Mouse (Mus musculus) bone marrow macrophage, adult 2 months (primary cell): ENCODE data around the gene Tmem116. TPM values are rescaled to one million over a fixed set of nuclear protein-coding genes. Genes with fewer than 3 reads are reported as not detected.

Experiments
- H3K27ac ChIP-seq: 2 replicates; pipeline ENCODE4 v1.5.1; 2012; ENCODE audit warnings: low read depth, low read length; ENCODE audit not compliant: insufficient read depth
- H3K4me1 ChIP-seq: 2 replicates; pipeline ENCODE4 v1.6.1; 2012; ENCODE audit warnings: low read length; ENCODE audit not compliant: control insufficient read depth, insufficient read depth
- H3K4me3 ChIP-seq: 2 replicates; pipeline ENCODE4 v1.5.1; 2012; ENCODE audit warnings: mild to moderate bottlenecking, low read length, moderate library complexity; ENCODE audit not compliant: insufficient read depth
- CTCF ChIP-seq: IDR thresholded peaks from 2 replicates; pipeline ENCODE4 v1.5.1; 2012; ENCODE audit warnings: low read depth, mild to moderate bottlenecking, low read length, moderate library complexity
- POLR2A ChIP-seq: IDR thresholded peaks from 2 replicates; pipeline ENCODE4 v1.6.1; 2012; ENCODE audit warnings: mild to moderate bottlenecking, low read depth, low read length, borderline replicate concordance
- polyA plus RNA-seq: library from polyadenylated mRNA; stranded (reverse); fragments of >200 nt; gene quantifications from 2 replicates; pipeline ENCODE4 v1.2.4, GENCODE M21; 2012; ENCODE audit not compliant: missing spikeins, insufficient read depth, insufficient read length

The Tmem116 gene
- polyA plus RNA-seq, 1 experiment: 2.3 TPM

DNA sequence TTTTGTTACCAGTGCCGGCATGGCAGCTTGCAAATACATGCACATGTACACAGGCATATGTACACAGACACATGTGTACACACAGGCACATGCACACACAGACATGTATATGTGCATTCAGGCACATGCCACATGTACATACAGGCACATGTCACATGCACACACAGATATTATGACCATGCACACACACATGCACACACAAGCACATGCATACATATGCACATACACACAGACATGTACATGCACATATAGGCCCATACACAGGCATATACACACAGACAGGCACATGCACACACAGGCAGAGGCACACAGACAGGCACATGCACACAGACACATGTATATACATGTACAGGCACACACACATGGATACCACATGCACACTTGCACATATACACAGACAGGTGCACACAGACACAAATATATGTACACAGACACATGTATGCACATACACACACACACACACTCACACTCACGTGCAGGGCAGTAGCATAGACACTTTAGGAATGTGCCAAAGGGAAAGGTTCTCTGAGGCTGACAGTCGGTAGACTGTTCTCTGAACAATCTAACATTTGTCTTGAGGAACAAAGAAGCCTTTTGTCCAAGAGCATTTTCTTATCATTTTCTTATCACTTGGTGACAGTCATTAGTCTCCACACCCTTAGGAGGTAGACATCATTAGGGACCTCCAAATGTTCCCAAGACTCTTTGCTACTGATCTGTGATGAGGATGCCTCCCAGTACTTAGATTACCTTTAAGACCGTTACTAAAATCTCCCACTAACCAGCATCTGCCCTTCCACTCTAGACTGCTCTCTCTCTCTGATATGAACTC is 9.9 kb downstream of the Tmem116 start:
- Histone ChIP-seq H3K27ac (no peak overlapping the region), H3K4me3 (no peak overlapping the region), H3K4me1 (peaks cover 12% of the 10 kb centered on the region)
- TF ChIP-seq POLR2A (no peak), CTCF (no peak)

DNA sequence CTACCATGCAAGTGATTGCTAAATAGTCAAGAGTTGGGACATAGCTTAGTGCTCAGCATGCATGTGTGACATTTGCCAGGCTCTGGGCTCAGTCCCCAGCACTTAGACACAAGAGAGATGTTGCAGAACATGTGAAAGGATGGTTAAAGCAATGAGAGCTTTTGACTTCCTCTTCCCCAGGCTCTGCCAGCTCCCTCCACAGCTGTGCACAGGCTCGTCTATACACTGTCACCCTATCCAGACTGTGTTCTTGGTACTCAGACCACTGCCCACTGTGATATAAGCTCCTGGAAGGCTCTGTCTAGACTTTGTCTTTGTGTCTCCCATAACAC is 10.4 kb downstream of the Tmem116 start:
- peaks cover 12% of the 10 kb centered on the region for H3K4me1 ChIP-seq
- H3K27ac ChIP-seq: no peak overlapping the region
- TF ChIP-seq CTCF (no peak), POLR2A (no peak)

DNA sequence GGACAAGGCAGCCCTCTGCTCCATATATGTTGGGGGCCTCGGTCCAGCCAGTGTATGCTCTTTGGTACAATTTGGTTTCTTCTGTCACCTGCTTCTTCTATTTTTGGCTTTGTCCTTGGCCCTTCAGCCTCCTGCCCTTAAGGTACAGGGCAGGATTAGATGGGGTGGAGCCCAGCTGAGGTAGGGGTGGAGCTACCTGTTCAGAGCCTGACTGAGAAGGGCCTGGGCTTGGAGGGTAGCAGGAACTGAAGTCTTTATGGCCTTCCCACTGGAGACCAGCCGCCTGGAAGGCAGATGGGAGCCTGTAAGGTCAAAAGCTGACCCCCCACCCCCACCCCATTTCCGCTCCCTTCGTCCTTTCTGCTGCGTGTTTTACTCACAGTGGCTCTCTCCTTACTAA is 11.3 kb downstream of the Tmem116 start:
- Histone ChIP-seq H3K27ac (no peak overlapping the region), H3K4me1 (peaks cover 12% of the 10 kb centered on the region), H3K4me3 (no peak overlapping the region)
- no peak for TF ChIP-seq CTCF
- TF ChIP-seq POLR2A: no peak

More for the DNA sequence above, 10.4 kb downstream of the Tmem116 start:
- no peak overlapping the region for H3K4me3 ChIP-seq

DNA sequence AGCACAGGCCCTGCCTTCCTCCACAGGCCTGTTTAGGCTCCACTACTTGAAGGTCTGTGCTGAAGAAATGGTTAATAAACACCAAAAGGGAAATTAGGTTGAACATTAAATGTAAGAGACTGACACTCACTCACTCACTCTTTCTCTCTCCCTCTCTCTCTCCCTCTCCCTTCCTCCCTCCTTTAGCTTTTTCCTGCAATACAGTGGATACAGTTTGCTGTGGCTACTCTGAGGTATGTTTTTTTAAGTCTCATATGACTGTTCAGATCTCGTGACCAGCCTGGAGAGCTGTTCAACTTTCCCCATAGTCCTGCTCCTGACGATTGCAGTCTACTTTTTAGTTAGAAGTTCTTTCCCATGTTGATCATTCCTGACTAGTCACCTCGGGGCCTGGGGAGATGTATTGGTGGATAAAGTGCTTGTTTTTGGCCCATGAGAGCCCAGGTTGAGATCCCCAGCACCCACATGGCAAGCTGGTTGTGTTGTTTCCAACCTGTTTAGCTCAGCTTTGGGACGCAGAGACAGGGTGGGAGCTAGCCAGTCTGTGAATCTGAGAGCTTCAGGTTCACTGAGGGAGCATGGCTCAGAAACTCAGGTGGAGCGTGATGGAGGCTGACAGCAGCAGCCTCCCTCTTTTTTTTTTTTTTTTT is 12.0 kb downstream of the Tmem116 start:
- no peak for TF ChIP-seq CTCF
- TF ChIP-seq POLR2A: no peak
- peaks cover 12% of the 10 kb centered on the region for H3K4me1 ChIP-seq
- H3K4me3 ChIP-seq: no peak overlapping the region
- no peak overlapping the region for H3K27ac ChIP-seq

DNA sequence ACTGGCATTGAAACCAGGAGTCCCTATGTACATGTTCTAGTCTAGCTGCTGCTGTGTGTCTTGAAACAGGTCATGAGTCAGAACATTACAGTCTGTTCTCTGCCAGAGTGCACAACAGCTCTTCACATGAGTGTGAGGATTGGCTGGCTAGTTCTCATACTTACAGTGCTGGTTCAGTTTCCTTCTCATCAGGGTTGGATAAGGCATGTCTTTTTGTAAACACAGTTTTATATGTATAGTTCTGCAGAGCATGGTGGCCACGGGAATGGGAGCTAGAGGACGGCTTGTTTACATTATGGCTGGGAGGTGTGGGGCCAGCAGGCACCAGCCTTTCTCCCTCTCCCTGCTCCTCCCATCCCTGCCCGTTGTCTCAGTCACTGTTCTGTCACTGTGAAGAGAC is 17.9 kb downstream of the Tmem116 start:
- H3K4me3 ChIP-seq: no peak overlapping the region
- H3K4me1 ChIP-seq: peaks cover 10% of the 10 kb centered on the region
- H3K27ac ChIP-seq: no peak overlapping the region

DNA sequence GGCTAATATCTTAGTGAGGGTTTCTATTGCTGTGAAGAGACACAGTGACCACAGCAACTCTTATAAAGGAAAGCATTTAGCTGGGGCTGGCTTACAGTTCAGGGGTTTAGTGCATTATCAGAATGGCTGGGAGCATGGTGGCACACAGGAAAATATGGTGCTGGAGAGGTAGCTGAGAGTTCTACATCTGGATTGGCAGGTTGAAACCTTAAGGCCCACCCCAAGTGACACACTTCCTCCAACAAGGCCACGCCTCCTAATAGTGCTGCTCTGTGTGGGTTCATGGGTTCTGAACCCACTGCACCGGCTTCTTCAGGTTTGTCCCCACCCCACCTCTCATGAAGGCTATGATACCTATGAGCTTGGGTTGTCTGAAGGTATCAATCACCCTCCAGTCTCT is 20.7 kb downstream of the Tmem116 start:
- TF ChIP-seq POLR2A: no peak
- no peak for TF ChIP-seq CTCF
- Histone ChIP-seq H3K4me1 (peaks cover 10% of the 10 kb centered on the region), H3K4me3 (no peak overlapping the region), H3K27ac (no peak overlapping the region)

More for the DNA sequence above, 17.9 kb downstream of the Tmem116 start:
- TF ChIP-seq CTCF (no peak), POLR2A (no peak)

DNA sequence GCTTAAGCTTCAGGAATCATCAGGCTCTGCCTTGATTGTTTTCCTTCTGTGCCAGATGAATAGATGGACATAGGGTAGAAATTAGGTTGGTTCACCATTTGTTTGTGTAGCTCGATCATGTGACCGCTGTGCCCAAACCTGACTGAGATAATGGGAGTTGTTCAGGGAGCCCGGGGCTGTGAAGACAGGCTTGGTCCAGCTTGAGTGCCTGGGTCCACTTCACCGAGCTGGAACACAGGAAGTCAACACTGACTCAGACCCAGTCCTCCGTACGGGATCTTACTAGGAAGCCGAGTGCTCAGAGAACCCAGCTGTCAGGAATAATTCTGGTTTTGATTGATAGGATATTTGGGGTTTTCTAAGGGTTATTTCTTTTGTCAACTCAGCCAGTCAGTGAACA is 22.9 kb downstream of the Tmem116 start:
- TF ChIP-seq POLR2A: no peak
- TF ChIP-seq CTCF: no peak
- no peak overlapping the region for H3K4me3 ChIP-seq
- H3K27ac ChIP-seq: no peak overlapping the region
- H3K4me1 ChIP-seq: peaks cover 10% of the 10 kb centered on the region

DNA sequence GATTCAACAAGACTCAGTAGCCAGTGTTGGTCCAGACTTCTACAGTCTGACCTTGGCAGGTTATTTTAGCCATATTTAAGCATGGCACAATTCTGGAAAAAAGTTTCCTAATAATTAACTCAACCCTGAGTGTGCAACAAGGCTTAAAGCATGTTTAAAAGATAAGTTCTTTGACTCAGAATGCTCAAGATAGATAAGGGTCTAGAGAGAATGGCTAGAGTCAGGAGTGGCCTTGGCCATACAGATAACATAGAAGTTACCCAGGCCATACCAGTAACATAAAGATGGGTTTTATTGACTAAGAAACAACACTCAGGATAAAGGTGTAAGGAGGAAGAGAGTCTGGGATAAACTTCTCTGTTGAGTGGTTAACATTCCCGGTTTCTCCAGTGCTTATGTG is 24.3 kb downstream of the Tmem116 start:
- TF ChIP-seq CTCF: no peak
- no peak for TF ChIP-seq POLR2A
- no peak overlapping the region for H3K4me3 ChIP-seq
- peaks cover 10% of the 10 kb centered on the region for H3K4me1 ChIP-seq
- H3K27ac ChIP-seq: no peak overlapping the region

DNA sequence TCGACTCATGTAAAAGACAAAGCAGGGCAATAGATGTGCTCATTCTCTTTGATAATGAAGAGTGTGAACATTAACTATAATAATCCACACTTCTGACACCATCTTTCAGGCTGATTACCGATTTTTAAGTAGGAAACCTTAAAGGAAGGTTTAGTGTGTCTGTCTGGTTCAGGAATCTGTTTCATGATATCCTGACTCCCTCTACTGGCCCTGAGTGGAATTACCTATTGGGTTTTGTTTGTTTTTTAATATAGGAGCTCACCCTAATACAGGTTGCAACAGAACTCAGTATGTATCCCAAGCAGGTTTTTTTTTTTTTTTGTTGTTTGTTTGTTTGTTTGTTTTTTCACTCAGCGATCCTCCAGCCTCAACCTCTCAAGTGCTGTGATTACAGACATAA is 26.0 kb downstream of the Tmem116 start:
- Histone ChIP-seq H3K4me3 (no peak overlapping the region), H3K4me1 (no peaks in the 10 kb centered on the region), H3K27ac (no peak overlapping the region)
- no peak for TF ChIP-seq POLR2A
- TF ChIP-seq CTCF: no peak

DNA sequence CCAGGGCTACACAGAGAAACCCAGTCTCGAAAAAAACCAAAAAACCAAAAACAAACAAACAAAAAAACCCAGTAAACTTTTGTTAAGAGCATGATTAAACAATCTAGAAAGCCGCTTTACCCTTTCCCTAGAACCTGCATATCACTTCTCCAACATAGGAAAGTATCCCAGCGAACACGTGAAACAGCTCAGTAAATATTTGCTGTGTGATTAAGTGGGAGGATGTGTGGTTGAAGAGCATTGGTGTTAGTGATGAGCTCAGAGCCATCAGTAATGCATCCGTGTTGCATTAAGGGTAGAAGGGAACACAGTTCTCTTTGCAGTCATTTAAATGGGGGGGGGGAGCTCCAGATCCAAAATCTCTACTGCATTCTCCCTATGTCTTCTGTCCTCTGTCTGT is 33.1 kb downstream of the Tmem116 start:
- no peak overlapping the region for H3K27ac ChIP-seq
- H3K4me3 ChIP-seq: no peak overlapping the region
- no peak for TF ChIP-seq POLR2A
- no peaks in the 10 kb centered on the region for H3K4me1 ChIP-seq

DNA sequence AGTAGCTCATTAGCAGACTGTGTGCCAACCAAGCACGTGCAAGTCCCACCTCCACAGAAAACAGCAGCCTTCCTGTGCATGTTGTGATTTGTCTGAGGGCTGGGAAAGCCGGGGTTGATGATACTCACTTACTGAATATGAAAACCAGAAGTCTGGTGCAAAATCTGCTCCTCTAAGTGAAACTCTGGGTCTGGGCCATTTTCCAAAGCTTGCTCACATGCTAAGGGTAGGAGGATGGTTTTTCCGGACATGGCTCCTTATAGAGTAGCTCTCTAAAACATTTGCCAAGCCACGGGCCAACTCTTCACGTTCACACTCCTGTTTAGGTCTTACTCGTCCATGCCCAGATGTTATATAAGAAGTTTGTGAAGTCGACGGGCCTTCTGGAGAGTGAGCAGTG is 41.6 kb downstream of the Tmem116 start:
- no peak overlapping the region for H3K27ac ChIP-seq
- TF ChIP-seq POLR2A: no peak
- no peak for TF ChIP-seq CTCF
- no peaks in the 10 kb centered on the region for H3K4me1 ChIP-seq
- H3K4me3 ChIP-seq: no peak overlapping the region
